Mouse (Mus musculus) limb, embryonic 12.5 days (tissue): ENCODE results near the gene Spaar. TPM values are rescaled to one million over a fixed set of nuclear protein-coding genes. Genes with fewer than 3 reads are reported as not detected.
A peak's percentile ranks its signal among the peaks of the same experiment; 100 is the strongest.

Source experiments
- ATAC-seq: fragments of 200-750 bp; cut with Nextera tagmentation; 2 replicates; pipeline ENCODE4 v1.8.0; 2017; ENCODE audit warnings: low read depth, moderate TSS enrichment; ENCODE audit not compliant: insufficient number of reproducible peaks, insufficient read depth, low FRiP score, low TSS enrichment
- H3K27ac ChIP-seq: fragments of 300-500 bp; sonication (generic); 2 replicates; pipeline ENCODE4 v1.5.1; 2016; ENCODE audit warnings: mild to moderate bottlenecking, moderate library complexity
- H3K27me3 ChIP-seq: fragments of 300-500 bp; sonication (generic); 2 replicates; pipeline ENCODE4 v1.6.1; 2016; ENCODE audit warnings: mild to moderate bottlenecking, moderate library complexity
- H3K36me3 ChIP-seq: fragments of 300-500 bp; sonication (generic); 2 replicates; pipeline ENCODE4 v1.6.1; 2016; ENCODE audit warnings: mild to moderate bottlenecking, moderate library complexity
- H3K4me1 ChIP-seq: fragments of 300-500 bp; sonication (generic); replicated peaks from 2 replicates; pipeline ENCODE4 v1.6.1; 2016
- H3K4me2 ChIP-seq: fragments of 300-500 bp; sonication (generic); 2 replicates; pipeline ENCODE4 v1.6.1; 2016; ENCODE audit warnings: mild to moderate bottlenecking, moderate library complexity
- H3K4me3 ChIP-seq: fragments of 300-500 bp; sonication (generic); replicated peaks from 2 replicates; pipeline ENCODE4 v1.5.1; 2016; ENCODE audit warnings: mild to moderate bottlenecking
- H3K9ac ChIP-seq: fragments of 300-500 bp; sonication (generic); replicated peaks from 2 replicates; pipeline ENCODE4 v1.6.1; 2016; ENCODE audit warnings: mild to moderate bottlenecking, moderate library complexity
- H3K9me3 ChIP-seq: fragments of 300-500 bp; sonication (generic); 2 replicates; pipeline ENCODE4 v1.6.1; 2016; ENCODE audit warnings: mild to moderate bottlenecking, moderate library complexity
- WGBS: fragments of 180-500 bp; shearing (Covaris S2); methylation state at CpG from one replicate; pipeline ENCODE4 v1.1.7; 2016; 5-methylcytosine and 5-hydroxymethylcytosine counted together
- polyA plus RNA-seq: library from polyadenylated mRNA; unstranded; fragments of >200 nt; fragmentation: Nextera tagmentation; extraction: Ambion mirVana; gene quantifications from 2 replicates; pipeline ENCODE4 v1.2.1, GENCODE M21; 2016

Spaar gene
- polyA plus RNA-seq: 0.20 and 0.28 TPM in 2 replicates

GRCm38 (mm10) chr4:43729794-43730550, at the start of gene Spaar:
Spaar (plus strand) TSS chr4:43730034.
- no peaks in the 10 kb centered on the region for H3K27me3 ChIP-seq
- WGBS: 65% methylated on average over 14 of the region's 14 CpGs
- H3K9ac ChIP-seq: no peak within 1 kb of the TSS
- H3K4me2 ChIP-seq: no peak within 1 kb of the TSS
- peaks cover 22% of the 10 kb centered on the region for H3K4me1 ChIP-seq
- no peaks in the 10 kb centered on the region for H3K9me3 ChIP-seq
- H3K36me3 ChIP-seq: no peaks in the 10 kb centered on the region
- peak within 1 kb of the TSS; percentile 59 for H3K27ac ChIP-seq
- H3K4me3 ChIP-seq: no peak within 1 kb of the TSS
- no peak for ATAC-seq

DNA sequence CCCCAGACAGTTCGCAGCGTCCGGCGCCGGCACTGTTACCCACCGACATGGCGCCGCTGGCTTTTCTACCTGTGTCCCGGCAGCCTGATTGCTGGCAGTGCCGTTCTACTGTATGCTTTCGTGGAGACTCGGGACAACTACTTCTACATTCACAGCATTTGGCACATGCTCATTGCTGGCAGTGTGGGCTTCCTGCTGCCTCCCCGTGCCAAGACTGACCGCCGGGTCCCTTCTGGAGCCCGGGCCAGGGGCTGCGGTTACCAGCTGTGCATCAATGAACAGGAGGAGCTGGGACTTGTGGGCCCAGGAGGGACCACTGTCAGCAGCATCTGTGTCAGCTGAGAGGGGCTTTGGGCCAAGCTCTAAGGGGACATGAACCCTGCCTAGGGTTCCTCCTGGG, 39.8 kb upstream of the Spaar start:
- WGBS: 94% methylated on average over 17 of the region's 17 CpGs
- no peak overlapping the region for H3K4me2 ChIP-seq
- peaks cover 44% of the 10 kb centered on the region for H3K36me3 ChIP-seq
- H3K27me3 ChIP-seq: no peaks in the 10 kb centered on the region
- no peaks in the 10 kb centered on the region for H3K9me3 ChIP-seq
- no peak overlapping the region for H3K4me3 ChIP-seq
- no peak overlapping the region for H3K27ac ChIP-seq
- no peak for ATAC-seq
- no peaks in the 10 kb centered on the region for H3K4me1 ChIP-seq
- no peak overlapping the region for H3K9ac ChIP-seq

GRCm38 (mm10) chr4:43691026-43691425, 38.8 kb upstream of the Spaar start:
- no peak for ATAC-seq
- Histone ChIP-seq H3K4me1 (peaks cover 5% of the 10 kb centered on the region; the same call in 1 of the 2 replicates), H3K9me3 (no peaks in the 10 kb centered on the region), H3K4me3 (no peak overlapping the region), H3K27ac (no peak overlapping the region), H3K36me3 (peaks cover 34% of the 10 kb centered on the region), H3K4me2 (no peak overlapping the region), H3K9ac (no peak overlapping the region), H3K27me3 (no peaks in the 10 kb centered on the region)
- WGBS: 84% methylated on average over 5 of the region's 5 CpGs

GRCm38 (mm10) chr4:43693806-43694241, 36.0 kb upstream of the Spaar start:
- H3K9ac ChIP-seq: no peak overlapping the region
- no peak for ATAC-seq
- no peak overlapping the region for H3K4me2 ChIP-seq
- 79% methylated on average over 5 of the region's 5 CpGs for WGBS
- H3K9me3 ChIP-seq: no peaks in the 10 kb centered on the region
- H3K4me1 ChIP-seq: peaks cover 5% of the 10 kb centered on the region; the same call in 1 of the 2 replicates
- H3K4me3 ChIP-seq: no peak overlapping the region
- H3K27ac ChIP-seq: no peak overlapping the region
- no peaks in the 10 kb centered on the region for H3K27me3 ChIP-seq
- H3K36me3 ChIP-seq: peaks cover 15% of the 10 kb centered on the region

- WGBS: 88% methylated on average over 1 of the region's 1 CpGs
- Histone ChIP-seq H3K4me3 (no peak overlapping the region), H3K9ac (no peak overlapping the region), H3K36me3 (peaks cover 7% of the 10 kb centered on the region), H3K9me3 (no peaks in the 10 kb centered on the region), H3K27ac (no peak overlapping the region), H3K27me3 (no peaks in the 10 kb centered on the region), H3K4me2 (no peak overlapping the region), H3K4me1 (peaks cover 5% of the 10 kb centered on the region; the same call in 1 of the 2 replicates)
- no peak for ATAC-seq
Observed at GRCm38 (mm10) chr4:43694439-43695248, 35.2 kb upstream of the Spaar start.

GRCm38 (mm10) chr4:43695249-43695671, 34.6 kb upstream of the Spaar start:
- peaks cover under 1% of the 10 kb centered on the region; the same call in 1 of the 2 replicates for H3K36me3 ChIP-seq
- H3K4me2 ChIP-seq: no peak overlapping the region
- ATAC-seq: no peak
- H3K9ac ChIP-seq: no peak overlapping the region
- no peak overlapping the region for H3K4me3 ChIP-seq
- no peaks in the 10 kb centered on the region for H3K9me3 ChIP-seq
- H3K4me1 ChIP-seq: peaks cover 5% of the 10 kb centered on the region; the same call in 1 of the 2 replicates
- H3K27ac ChIP-seq: no peak overlapping the region
- H3K27me3 ChIP-seq: no peaks in the 10 kb centered on the region
- WGBS: 32% methylated on average over 9 of the region's 9 CpGs

- WGBS: 89% methylated on average over 13 of the region's 13 CpGs
- Histone ChIP-seq H3K36me3 (no peaks in the 10 kb centered on the region), H3K9ac (no peak overlapping the region), H3K27ac (no peak overlapping the region), H3K4me1 (peaks cover 5% of the 10 kb centered on the region; the same call in 1 of the 2 replicates), H3K9me3 (no peaks in the 10 kb centered on the region), H3K4me3 (no peak overlapping the region), H3K27me3 (no peaks in the 10 kb centered on the region), H3K4me2 (no peak overlapping the region)
- ATAC-seq: no peak
Observed at GRCm38 (mm10) chr4:43696561-43696960, 33.3 kb upstream of the Spaar start.

DNA sequence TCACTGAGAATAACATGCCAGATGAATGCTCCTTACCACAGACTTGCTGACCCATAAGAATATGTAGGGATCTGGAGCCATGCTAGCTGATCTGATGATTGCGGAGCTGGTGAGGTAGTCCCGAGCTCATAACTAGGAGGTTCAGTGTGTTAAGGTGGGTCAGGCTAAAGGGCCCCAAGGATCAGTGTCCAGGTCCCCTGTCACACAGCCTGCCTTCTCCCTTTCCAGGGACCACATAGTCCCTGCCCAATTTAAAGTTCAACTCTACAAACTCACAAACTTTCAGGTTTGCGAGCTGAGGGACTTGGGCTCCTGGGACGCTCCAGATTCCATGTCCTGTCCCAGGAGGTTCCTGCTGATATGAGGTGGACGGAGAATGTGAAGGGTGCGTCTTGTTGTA, 29.1 kb upstream of the Spaar start, which contains the start of gene Olfr70:
Olfr70 (minus strand) TSS at position 101 of the 400 bp plus-strand sequence.
- WGBS: 90% methylated on average over 6 of the region's 6 CpGs
- 0 out of 2 replicates have a peak, but pooled peaks cover 3% of the 10 kb centered on the region for H3K27me3 ChIP-seq

DNA sequence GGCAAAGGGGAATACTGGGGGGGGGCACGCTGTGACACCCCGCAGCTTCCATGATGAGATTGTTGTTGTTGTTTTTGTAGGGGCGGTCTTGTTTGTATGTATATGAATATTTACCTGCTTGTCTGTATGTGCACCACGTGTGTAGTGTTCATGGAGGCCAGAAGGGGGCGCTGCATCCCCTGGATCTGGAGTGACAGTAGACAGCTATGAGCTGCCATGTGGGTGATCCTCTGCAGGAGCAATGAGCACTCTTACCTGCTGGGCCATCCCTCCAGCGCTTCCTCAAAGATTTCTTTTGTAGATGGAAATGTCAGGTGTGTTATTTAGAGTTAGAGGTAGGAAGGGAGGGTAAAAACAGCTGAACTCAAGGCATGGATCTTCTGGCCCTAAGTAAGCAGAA, 26.4 kb upstream of the Spaar start:
- no peak for ATAC-seq
- Histone ChIP-seq H3K36me3 (no peaks in the 10 kb centered on the region), H3K9ac (no peak overlapping the region), H3K27me3 (0 out of 2 replicates have a peak, but pooled peaks cover 3% of the 10 kb centered on the region), H3K9me3 (no peaks in the 10 kb centered on the region), H3K4me2 (no peak overlapping the region), H3K4me3 (no peak overlapping the region), H3K27ac (no peak overlapping the region), H3K4me1 (no peaks in the 10 kb centered on the region)
- WGBS: 72% methylated on average over 6 of the region's 6 CpGs

More for the DNA sequence above, 29.1 kb upstream of the Spaar start, which contains the start of gene Olfr70:
- Histone ChIP-seq H3K9me3 (no peaks in the 10 kb centered on the region), H3K9ac (no peak within 1 kb of the TSS), H3K36me3 (no peaks in the 10 kb centered on the region), H3K4me1 (no peaks in the 10 kb centered on the region), H3K4me3 (no peak within 1 kb of the TSS), H3K4me2 (no peak within 1 kb of the TSS), H3K27ac (no peak within 1 kb of the TSS)
- no peak for ATAC-seq

DNA sequence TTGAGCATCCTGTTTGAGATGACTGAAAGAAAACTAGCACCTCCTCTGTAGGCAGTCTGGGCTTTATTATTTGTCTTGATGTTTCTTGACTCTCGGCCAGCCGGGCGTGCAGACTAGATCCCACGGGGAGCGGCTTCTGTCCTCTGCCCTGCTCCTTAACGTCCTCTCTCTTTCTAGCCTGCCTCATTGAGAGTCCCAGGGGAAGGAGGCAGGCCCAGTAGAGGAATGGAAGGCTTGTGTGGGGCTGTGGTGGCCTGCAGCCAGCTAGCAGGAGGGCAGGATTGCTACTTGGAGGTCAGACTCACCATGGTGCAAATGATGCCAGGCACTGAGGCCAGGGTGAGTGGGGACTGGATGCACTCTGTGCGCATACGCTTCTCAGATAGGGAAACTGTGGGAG, 26.0 kb upstream of the Spaar start:
- 87% methylated on average over 8 of the region's 8 CpGs for WGBS
- 0 out of 2 replicates have a peak, but pooled peaks cover 3% of the 10 kb centered on the region for H3K27me3 ChIP-seq
- H3K4me1 ChIP-seq: no peaks in the 10 kb centered on the region
- ATAC-seq: no peak
- no peak overlapping the region for H3K9ac ChIP-seq
- H3K4me2 ChIP-seq: no peak overlapping the region
- H3K9me3 ChIP-seq: no peaks in the 10 kb centered on the region
- no peak overlapping the region for H3K4me3 ChIP-seq
- no peak overlapping the region for H3K27ac ChIP-seq
- H3K36me3 ChIP-seq: no peaks in the 10 kb centered on the region

- no peaks in the 10 kb centered on the region for H3K4me1 ChIP-seq
- ATAC-seq: no peak
- WGBS: 69% methylated on average over 13 of the region's 13 CpGs
- no peaks in the 10 kb centered on the region for H3K9me3 ChIP-seq
- H3K9ac ChIP-seq: no peak overlapping the region
- 0 out of 2 replicates have a peak, but pooled peaks cover 3% of the 10 kb centered on the region for H3K27me3 ChIP-seq
- no peaks in the 10 kb centered on the region for H3K36me3 ChIP-seq
- H3K27ac ChIP-seq: no peak overlapping the region
- no peak overlapping the region for H3K4me3 ChIP-seq
- H3K4me2 ChIP-seq: no peak overlapping the region
Observed at GRCm38 (mm10) chr4:43705991-43706390, 23.8 kb upstream of the Spaar start.
